Mouse (Mus musculus) forebrain, embryonic 13.5 days (tissue): ENCODE results near the gene Vmn1r142. TPM values are rescaled to one million over a fixed set of nuclear protein-coding genes. Genes with fewer than 3 reads are reported as not detected.
"Not testable (repeated sequence)": the region's sequence is repeated elsewhere in the genome, so short reads cannot be mapped to it uniquely, and the experiment has no call there.

ENCODE experiments used
- ATAC-seq: fragments of 200-750 bp; cut with Nextera tagmentation; 2 replicates; pipeline ENCODE4 v1.8.0; 2017
- H3K27ac ChIP-seq: fragments of 300-500 bp; sonication (generic); 2 replicates; pipeline ENCODE4 v1.5.1; 2015; ENCODE audit warnings: inconsistent platforms, mild to moderate bottlenecking, moderate library complexity
- H3K27me3 ChIP-seq: fragments of 300-500 bp; sonication (generic); 2 replicates; pipeline ENCODE4 v1.6.1; 2015; ENCODE audit warnings: mild to moderate bottlenecking, inconsistent platforms
- H3K36me3 ChIP-seq: fragments of 300-500 bp; sonication (generic); 2 replicates; pipeline ENCODE4 v1.6.1; 2015; ENCODE audit warnings: mild to moderate bottlenecking, inconsistent platforms; ENCODE audit not compliant: poor library complexity, severe bottlenecking
- H3K4me1 ChIP-seq: fragments of 300-500 bp; sonication (generic); 2 replicates; pipeline ENCODE4 v1.6.1; 2015; ENCODE audit warnings: inconsistent platforms
- H3K4me2 ChIP-seq: fragments of 300-500 bp; sonication (generic); 2 replicates; pipeline ENCODE4 v1.6.1; 2015; ENCODE audit warnings: inconsistent platforms, mild to moderate bottlenecking, moderate library complexity
- H3K4me3 ChIP-seq: fragments of 300-500 bp; sonication (generic); 2 replicates; pipeline ENCODE4 v1.5.1; 2015; ENCODE audit warnings: mild to moderate bottlenecking, inconsistent platforms
- H3K9ac ChIP-seq: fragments of 300-500 bp; sonication (generic); 2 replicates; pipeline ENCODE4 v1.6.1; 2015; ENCODE audit warnings: mild to moderate bottlenecking, inconsistent platforms
- H3K9me3 ChIP-seq: fragments of 300-500 bp; sonication (generic); replicated peaks from 2 replicates; pipeline ENCODE4 v1.6.1; 2016; ENCODE audit warnings: inconsistent platforms
- WGBS: fragments of 180-500 bp; shearing (Covaris S2); methylation state at CpG from one replicate; pipeline ENCODE4 v1.1.7; 2015; 5-methylcytosine and 5-hydroxymethylcytosine counted together
- polyA plus RNA-seq: library from polyadenylated mRNA; unstranded; fragments of >200 nt; fragmentation: Nextera tagmentation; extraction: Ambion mirVana; gene quantifications from 2 replicates; pipeline ENCODE4 v1.2.1, GENCODE M21; 2015

The Vmn1r142 gene
- not detected in 2 replicates for polyA plus RNA-seq

DNA sequence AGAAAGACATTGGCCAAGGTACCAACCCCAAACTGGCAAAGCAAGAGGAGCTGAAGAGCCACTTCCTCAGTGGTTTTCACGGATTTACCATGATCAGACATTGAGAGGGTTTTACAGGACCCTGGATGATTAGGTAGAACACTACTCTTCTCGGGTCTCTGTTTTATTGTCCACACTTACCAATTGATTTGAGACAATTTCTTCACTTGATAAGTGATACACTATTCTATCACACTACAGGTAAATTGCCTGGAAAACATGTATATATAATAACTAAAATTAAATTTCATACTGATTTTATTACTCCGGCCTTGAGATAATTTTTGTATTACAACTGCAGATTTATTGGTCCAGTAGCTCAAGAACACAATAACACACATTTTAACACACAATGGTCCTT lies at the start of gene Vmn1r142:
Gene Vmn1r142 (minus strand): TSS at position 101 of the 400 bp plus-strand sequence.
- ATAC-seq, H3K4me2 ChIP-seq, H3K36me3 ChIP-seq, H3K27me3 ChIP-seq, H3K4me1 ChIP-seq, H3K27ac ChIP-seq, H3K9me3 ChIP-seq, H3K9ac ChIP-seq, H3K4me3 ChIP-seq: not testable (repeated sequence)
- no CpG with 5 or more reads among the region's 3 CpGs for WGBS

DNA sequence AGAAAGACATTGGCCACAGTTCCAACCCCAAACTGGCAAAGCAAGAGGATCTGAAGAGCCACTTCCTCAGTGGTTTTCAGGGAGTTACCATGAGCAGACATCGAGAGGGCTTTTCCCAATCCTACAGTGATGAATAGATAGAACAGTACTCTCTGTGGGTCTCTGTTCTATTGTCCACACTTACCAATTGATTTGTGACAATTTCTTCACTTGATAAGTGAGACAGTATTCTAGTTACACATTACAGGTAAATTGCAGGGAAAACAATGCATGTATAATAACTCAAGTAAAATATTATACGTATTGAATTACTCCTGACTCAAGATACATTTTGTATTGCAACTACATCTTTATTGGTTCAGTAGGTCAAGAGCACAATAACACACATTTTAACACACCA lies 37.3 kb upstream of the Vmn1r142 start, which contains the start of gene Gm8653:
Gene Gm8653 (minus strand): TSS at position 101 of the 400 bp plus-strand sequence.
- not testable (repeated sequence) for H3K9ac ChIP-seq, H3K4me2 ChIP-seq, H3K36me3 ChIP-seq, ATAC-seq, H3K4me1 ChIP-seq, H3K4me3 ChIP-seq, H3K27me3 ChIP-seq, H3K27ac ChIP-seq, H3K9me3 ChIP-seq
- no CpG with 5 or more reads among the region's 2 CpGs for WGBS

GRCm38 (mm10) chr7:22189077-22189476 lies 25.2 kb upstream of the Vmn1r142 start, which contains the start of gene Vmn1r143:
Vmn1r143 (plus strand) TSS chr7:22189377.
- H3K27ac ChIP-seq, H3K4me3 ChIP-seq, H3K9me3 ChIP-seq, H3K36me3 ChIP-seq, H3K27me3 ChIP-seq, ATAC-seq, H3K4me2 ChIP-seq, H3K9ac ChIP-seq, H3K4me1 ChIP-seq: not testable (repeated sequence)
- no CpG with 5 or more reads among the region's 3 CpGs for WGBS

- not testable (repeated sequence) for H3K4me2 ChIP-seq, ATAC-seq, H3K27ac ChIP-seq
These were observed 29.2 kb downstream of the Vmn1r142 start, which contains the start of gene Gm10666 for GRCm38 (mm10) chr7:22134641-22135040. Gm10666 (minus strand) TSS chr7:22134741.

DNA sequence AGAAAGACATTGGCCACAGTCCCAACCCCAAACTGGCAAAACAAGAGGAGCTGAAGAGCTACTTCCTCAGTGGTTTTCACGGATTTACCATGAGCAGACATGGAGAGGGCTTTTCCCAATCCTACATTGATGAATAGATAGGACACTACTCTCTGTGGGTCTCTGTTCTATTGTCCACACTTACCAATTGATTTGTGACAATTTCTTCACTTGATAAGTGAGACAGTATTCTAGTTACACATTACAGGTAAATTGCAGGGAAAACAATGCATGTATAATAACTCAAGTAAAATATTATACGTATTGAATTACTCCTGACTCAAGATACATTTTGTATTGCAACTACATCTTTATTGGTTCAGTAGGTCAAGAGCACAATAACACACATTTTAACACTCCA lies 45.7 kb downstream of the Vmn1r142 start, which contains the start of gene Gm16451:
Gene Gm16451 (minus strand): TSS at position 101 of the 400 bp plus-strand sequence.
- H3K27ac ChIP-seq, H3K36me3 ChIP-seq, H3K4me1 ChIP-seq, H3K4me2 ChIP-seq, ATAC-seq, H3K4me3 ChIP-seq, H3K9me3 ChIP-seq, H3K9ac ChIP-seq, H3K27me3 ChIP-seq: not testable (repeated sequence)
- no CpG with 5 or more reads among the region's 2 CpGs for WGBS

More at GRCm38 (mm10) chr7:22134641-22135040, 29.2 kb downstream of the Vmn1r142 start, which contains the start of gene Gm10666:
- H3K4me3 ChIP-seq, H3K9ac ChIP-seq, H3K9me3 ChIP-seq, H3K4me1 ChIP-seq, H3K27me3 ChIP-seq, H3K36me3 ChIP-seq: not testable (repeated sequence)
- no CpG with 5 or more reads among the region's 5 CpGs for WGBS

Other genes with a start within 250 kb of the Vmn1r142 start
- gene Gm5891, start 242.7 kb downstream of the Vmn1r142 start, polyA plus RNA-seq: not detected in 2 replicates
- gene Vmn1r137, start 169.4 kb downstream of the Vmn1r142 start, polyA plus RNA-seq: not detected in 2 replicates
- not detected in 2 replicates for gene Vmn1r138, start 135.1 kb downstream of the Vmn1r142 start, polyA plus RNA-seq
- gene Gm6176, start 107.7 kb downstream of the Vmn1r142 start, polyA plus RNA-seq: not detected in 2 replicates
- gene Vmn1r139, start 95.0 kb downstream of the Vmn1r142 start, polyA plus RNA-seq: not detected in 2 replicates
- not detected in 2 replicates for gene Gm16451, start 45.8 kb downstream of the Vmn1r142 start, polyA plus RNA-seq
- not detected in 2 replicates for gene Gm10666, start 29.3 kb downstream of the Vmn1r142 start, polyA plus RNA-seq
- not detected in 2 replicates for gene Vmn1r143, start 25.3 kb upstream of the Vmn1r142 start, polyA plus RNA-seq
- gene Gm8653, start 37.2 kb upstream of the Vmn1r142 start, polyA plus RNA-seq: not detected in 2 replicates
- not detected in 2 replicates for gene Gm8453, start 65.4 kb upstream of the Vmn1r142 start, polyA plus RNA-seq
- gene Gm4187, start 165.7 kb upstream of the Vmn1r142 start, polyA plus RNA-seq: not detected in 2 replicates
- gene Gm8660, start 207.0 kb upstream of the Vmn1r142 start, polyA plus RNA-seq: not detected in 2 replicates
- not detected in 2 replicates for gene Vmn1r148, start 249.5 kb upstream of the Vmn1r142 start, polyA plus RNA-seq